Mouse (Mus musculus) limb, embryonic 11.5 days (tissue): ENCODE data around the gene Slc22a16. TPM values are rescaled to one million over a fixed set of nuclear protein-coding genes. Genes with fewer than 3 reads are reported as not detected.
A peak's percentile ranks its signal among the peaks of the same experiment; 100 is the strongest.

ENCODE experiments used
- ATAC-seq: fragments of 200-750 bp; cut with Nextera tagmentation; 2 replicates; pipeline ENCODE4 v1.8.0; 2017; ENCODE audit warnings: low read depth; ENCODE audit not compliant: insufficient number of reproducible peaks, low FRiP score, low TSS enrichment
- DNase-seq: peaks from one replicate; pipeline ENCODE4 v3.0.0-alpha.2; 2015; ENCODE audit warnings: low spot score
- H3K27ac ChIP-seq: fragments of 300-500 bp; sonication (generic); replicated peaks from 2 replicates; pipeline ENCODE4 v1.5.1; 2014; ENCODE audit warnings: low read depth, mild to moderate bottlenecking, low read length
- H3K27me3 ChIP-seq: fragments of 300-500 bp; sonication (generic); 2 replicates; pipeline ENCODE4 v1.6.1; 2014; ENCODE audit warnings: mild to moderate bottlenecking, low read length, mixed read lengths; ENCODE audit not compliant: control insufficient read depth, insufficient read depth
- H3K36me3 ChIP-seq: fragments of 300-500 bp; sonication (generic); 2 replicates; pipeline ENCODE4 v1.6.1; 2014; ENCODE audit warnings: mild to moderate bottlenecking, low read length, moderate library complexity, mixed read lengths; ENCODE audit not compliant: control insufficient read depth, insufficient read depth
- H3K4me1 ChIP-seq: fragments of 300-500 bp; sonication (generic); 2 replicates; pipeline ENCODE4 v1.6.1; 2014; ENCODE audit warnings: low read length, mixed read lengths; ENCODE audit not compliant: control insufficient read depth, insufficient read depth
- H3K4me2 ChIP-seq: fragments of 300-500 bp; sonication (generic); 2 replicates; pipeline ENCODE4 v1.6.1; 2014; ENCODE audit warnings: low read depth, mild to moderate bottlenecking, moderate library complexity; ENCODE audit not compliant: severe bottlenecking
- H3K4me3 ChIP-seq: fragments of 300-500 bp; sonication (generic); 2 replicates; pipeline ENCODE4 v1.5.1; 2014; ENCODE audit warnings: low read depth, low read length
- H3K9ac ChIP-seq: fragments of 300-500 bp; sonication (generic); 2 replicates; pipeline ENCODE4 v1.6.1; 2014; ENCODE audit warnings: mild to moderate bottlenecking, low read length
- H3K9me3 ChIP-seq: fragments of 300-500 bp; sonication (generic); 2 replicates; pipeline ENCODE4 v1.6.1; 2016; ENCODE audit warnings: low read length; ENCODE audit not compliant: control insufficient read depth
- WGBS: fragments of 180-500 bp; shearing (Covaris S2); extraction: QIAGEN DNeasy Blood & Tissue Kit; methylation state at CpG from one replicate; pipeline ENCODE4 v1.1.7; 2014; 5-methylcytosine and 5-hydroxymethylcytosine counted together
- polyA plus RNA-seq: library from polyadenylated mRNA; unstranded; fragments of >200 nt; fragmentation: Nextera tagmentation; extraction: Ambion mirVana; gene quantifications from 2 replicates; pipeline ENCODE4 v1.2.1, GENCODE M21; 2014

The Slc22a16 gene
- not detected in 2 replicates for polyA plus RNA-seq

- H3K27me3 ChIP-seq = no peaks in the 10 kb centered on the region
- H3K36me3 ChIP-seq = no peaks in the 10 kb centered on the region
- H3K4me1 ChIP-seq = no peaks in the 10 kb centered on the region
- ATAC-seq = no peak
- no peak within 1 kb of the TSS for H3K9ac ChIP-seq
- no peak within 1 kb of the TSS for H3K4me2 ChIP-seq
- no peak within 1 kb of the TSS for H3K4me3 ChIP-seq
- WGBS = 92% methylated on average over 12 of the region's 12 CpGs
- no peak within 1 kb of the TSS for H3K27ac ChIP-seq
- H3K9me3 ChIP-seq = no peaks in the 10 kb centered on the region
- DNase-seq = no peak
Observed at GRCm38 (mm10) chr10:40570036-40570435, at the start of gene Slc22a16. Slc22a16 (plus strand) TSS chr10:40570336.

- ATAC-seq (no peak), DNase-seq (no peak)
- Histone ChIP-seq H3K36me3 (no peaks in the 10 kb centered on the region), H3K9me3 (no peaks in the 10 kb centered on the region), H3K9ac (no peak overlapping the region), H3K27me3 (no peaks in the 10 kb centered on the region), H3K4me1 (no peaks in the 10 kb centered on the region), H3K4me3 (no peak overlapping the region), H3K4me2 (no peak overlapping the region), H3K27ac (no peak overlapping the region)
- 53% methylated on average over 12 of the region's 12 CpGs for WGBS
Observed at GRCm38 (mm10) chr10:40521579-40521978, 48.6 kb upstream of the Slc22a16 start.

GRCm38 (mm10) chr10:40523312-40523975 lies 46.7 kb upstream of the Slc22a16 start:
- 87% methylated on average over 7 of the region's 7 CpGs for WGBS
- Histone ChIP-seq H3K4me1 (peaks cover 6% of the 10 kb centered on the region; the same call in 1 of the 2 replicates), H3K4me3 (no peak overlapping the region), H3K36me3 (no peaks in the 10 kb centered on the region), H3K9me3 (no peaks in the 10 kb centered on the region), H3K4me2 (no peak overlapping the region), H3K27me3 (no peaks in the 10 kb centered on the region), H3K27ac (no peak overlapping the region), H3K9ac (no peak overlapping the region)
- ATAC-seq (no peak), DNase-seq (no peak)

GRCm38 (mm10) chr10:40524032-40524806 lies 45.9 kb upstream of the Slc22a16 start:
- Histone ChIP-seq H3K36me3 (no peaks in the 10 kb centered on the region), H3K9ac (no peak overlapping the region), H3K4me3 (no peak overlapping the region), H3K27me3 (no peaks in the 10 kb centered on the region), H3K9me3 (no peaks in the 10 kb centered on the region), H3K4me1 (peaks cover 9% of the 10 kb centered on the region; the same call in 1 of the 2 replicates), H3K27ac (no peak overlapping the region), H3K4me2 (no peak overlapping the region)
- WGBS = 71% methylated on average over 9 of the region's 9 CpGs
- ATAC-seq = 0 out of 2 replicates have a peak, but pooled peaks have one; percentile 47
- no peak for DNase-seq

GRCm38 (mm10) chr10:40524991-40525390 lies 45.1 kb upstream of the Slc22a16 start:
- no peaks in the 10 kb centered on the region for H3K36me3 ChIP-seq
- no peak overlapping the region for H3K27ac ChIP-seq
- DNase-seq (peak; percentile 74), ATAC-seq (no peak)
- H3K4me2 ChIP-seq = no peak overlapping the region
- H3K27me3 ChIP-seq = no peaks in the 10 kb centered on the region
- H3K4me1 ChIP-seq = peaks cover 9% of the 10 kb centered on the region; the same call in 1 of the 2 replicates
- H3K9me3 ChIP-seq = no peaks in the 10 kb centered on the region
- H3K4me3 ChIP-seq = no peak overlapping the region
- 33% methylated on average over 10 of the region's 10 CpGs for WGBS
- no peak overlapping the region for H3K9ac ChIP-seq

GRCm38 (mm10) chr10:40525616-40526155 lies 44.5 kb upstream of the Slc22a16 start:
- 69% methylated on average over 9 of the region's 9 CpGs for WGBS

GRCm38 (mm10) chr10:40526301-40526761 lies 43.8 kb upstream of the Slc22a16 start:
- Histone ChIP-seq H3K9me3 (no peaks in the 10 kb centered on the region), H3K4me3 (no peak overlapping the region), H3K27ac (no peak overlapping the region), H3K4me2 (no peak overlapping the region), H3K27me3 (no peaks in the 10 kb centered on the region), H3K9ac (no peak overlapping the region), H3K4me1 (peaks cover 9% of the 10 kb centered on the region; the same call in 1 of the 2 replicates), H3K36me3 (no peaks in the 10 kb centered on the region)
- DNase-seq (no peak), ATAC-seq (no peak)
- WGBS = 85% methylated on average over 8 of the region's 8 CpGs

More at GRCm38 (mm10) chr10:40525616-40526155, 44.5 kb upstream of the Slc22a16 start:
- Histone ChIP-seq H3K4me2 (no peak overlapping the region), H3K9ac (no peak overlapping the region), H3K36me3 (no peaks in the 10 kb centered on the region), H3K27me3 (no peaks in the 10 kb centered on the region), H3K9me3 (no peaks in the 10 kb centered on the region), H3K4me3 (no peak overlapping the region), H3K4me1 (peaks cover 9% of the 10 kb centered on the region; the same call in 1 of the 2 replicates), H3K27ac (no peak overlapping the region)
- ATAC-seq (no peak), DNase-seq (no peak)

- H3K27me3 ChIP-seq = no peaks in the 10 kb centered on the region
- 75% methylated on average over 3 of the region's 3 CpGs for WGBS
- H3K4me1 ChIP-seq = peaks cover 9% of the 10 kb centered on the region; the same call in 1 of the 2 replicates
- DNase-seq = no peak
- H3K36me3 ChIP-seq = no peaks in the 10 kb centered on the region
- H3K4me3 ChIP-seq = no peak overlapping the region
- H3K9ac ChIP-seq = no peak overlapping the region
- H3K27ac ChIP-seq = no peak overlapping the region
- no peak for ATAC-seq
- no peak overlapping the region for H3K4me2 ChIP-seq
- H3K9me3 ChIP-seq = no peaks in the 10 kb centered on the region
Observed at GRCm38 (mm10) chr10:40526986-40527385, 43.1 kb upstream of the Slc22a16 start.
